Mouse (Mus musculus): Measurements from ENCODE around the gene Nupr1l.
"Not testable (repeated sequence)": the region's sequence is repeated elsewhere in the genome, so short reads cannot be mapped to it uniquely, and the experiment has no call there.

Nupr1l gene

GRCm38 (mm10) chr5:129908242-129908965 lies at the start of gene Nupr1l:
Gene Nupr1l (plus strand): TSS chr5:129908540.
- DNase-seq: peak; percentile 85

GRCm38 (mm10) chr5:129862325-129862724 lies 46.0 kb upstream of the Nupr1l start:
- DNase-seq: no peak

- no peak for DNase-seq
These were observed 43.9 kb upstream of the Nupr1l start for GRCm38 (mm10) chr5:129864467-129864866.

GRCm38 (mm10) chr5:129865841-129866240 lies 42.5 kb upstream of the Nupr1l start:
- DNase-seq: no peak

- no peak for DNase-seq
These were observed 38.9 kb upstream of the Nupr1l start for GRCm38 (mm10) chr5:129869238-129869995.

GRCm38 (mm10) chr5:129871238-129871637 lies 37.1 kb upstream of the Nupr1l start:
- DNase-seq: no peak

GRCm38 (mm10) chr5:129873942-129874341 lies 34.4 kb upstream of the Nupr1l start:
- DNase-seq: no peak

- no peak for DNase-seq
These were observed 33.2 kb upstream of the Nupr1l start for GRCm38 (mm10) chr5:129875098-129875497.

GRCm38 (mm10) chr5:129877731-129878455 lies 30.4 kb upstream of the Nupr1l start:
- no peak for DNase-seq

- peak; percentile 39 for DNase-seq
These were observed 29.4 kb upstream of the Nupr1l start for GRCm38 (mm10) chr5:129878946-129879345.

GRCm38 (mm10) chr5:129879888-129880287 lies 28.5 kb upstream of the Nupr1l start:
- no peak for DNase-seq

GRCm38 (mm10) chr5:129886271-129886670 lies 22.1 kb upstream of the Nupr1l start:
- peak; percentile 30 for DNase-seq

- DNase-seq: peak; percentile 97
These were observed 21.3 kb upstream of the Nupr1l start, which contains the start of gene Chchd2 for GRCm38 (mm10) chr5:129886911-129887636. Gene Chchd2 (minus strand): TSS chr5:129887470.

GRCm38 (mm10) chr5:129890390-129890789 lies 17.9 kb upstream of the Nupr1l start:
- DNase-seq: not testable (repeated sequence)

- peak; percentile 87 for DNase-seq
These were observed 12.9 kb upstream of the Nupr1l start, which contains the start of gene Zbed5 for GRCm38 (mm10) chr5:129895198-129896088. Gene Zbed5 (plus strand): TSS chr5:129895723.

GRCm38 (mm10) chr5:129898449-129898848 lies 9.9 kb upstream of the Nupr1l start, which contains the start of gene Phkg1:
Gene Phkg1 (minus strand): TSS chr5:129898549.
- DNase-seq: no peak

GRCm38 (mm10) chr5:129907775-129908174 lies 565 bp upstream of the Nupr1l start:
- DNase-seq: no peak

- peak; percentile 16 for DNase-seq
These were observed 807 bp downstream of the Nupr1l start for GRCm38 (mm10) chr5:129909147-129909546.

- no peak for DNase-seq
These were observed 1.3 kb downstream of the Nupr1l start for GRCm38 (mm10) chr5:129909591-129909990.

- DNase-seq: no peak
These were observed 5.7 kb downstream of the Nupr1l start for GRCm38 (mm10) chr5:129914024-129914423.

- not testable (repeated sequence) for DNase-seq
These were observed 7.2 kb downstream of the Nupr1l start for GRCm38 (mm10) chr5:129915491-129915890.

All from cerebellum, adult 9-11 months (tissue).